Mouse (Mus musculus) limb, embryonic 15.5 days (tissue): Measurements from ENCODE around the gene Acot10. TPM values are rescaled to one million over a fixed set of nuclear protein-coding genes. Genes with fewer than 3 reads are reported as not detected.
"Not testable (repeated sequence)": the region's sequence is repeated elsewhere in the genome, so short reads cannot be mapped to it uniquely, and the experiment has no call there.

Experiments
- ATAC-seq: fragments of 200-750 bp; cut with Nextera tagmentation; 2 replicates; pipeline ENCODE4 v1.8.0; 2017; ENCODE audit warnings: low read depth, moderate TSS enrichment; ENCODE audit not compliant: insufficient number of reproducible peaks, low FRiP score, low TSS enrichment
- H3K27ac ChIP-seq: fragments of 300-500 bp; sonication (generic); 2 replicates; pipeline ENCODE4 v1.5.1; 2015; ENCODE audit warnings: moderate library complexity, mild to moderate bottlenecking, inconsistent platforms
- H3K27me3 ChIP-seq: fragments of 300-500 bp; sonication (generic); 2 replicates; pipeline ENCODE4 v1.6.1; 2015; ENCODE audit warnings: inconsistent platforms
- H3K36me3 ChIP-seq: fragments of 300-500 bp; sonication (generic); 2 replicates; pipeline ENCODE4 v1.6.1; 2015; ENCODE audit warnings: inconsistent platforms
- H3K4me1 ChIP-seq: fragments of 300-500 bp; sonication (generic); 2 replicates; pipeline ENCODE4 v1.6.1; 2015; ENCODE audit warnings: inconsistent platforms
- H3K4me2 ChIP-seq: fragments of 300-500 bp; sonication (generic); 2 replicates; pipeline ENCODE4 v1.6.1; 2015; ENCODE audit warnings: mild to moderate bottlenecking, inconsistent platforms
- H3K4me3 ChIP-seq: fragments of 300-500 bp; sonication (generic); 2 replicates; pipeline ENCODE4 v1.5.1; 2015; ENCODE audit warnings: mild to moderate bottlenecking, inconsistent platforms
- H3K9ac ChIP-seq: fragments of 300-500 bp; sonication (generic); 2 replicates; pipeline ENCODE4 v1.6.1; 2015; ENCODE audit warnings: inconsistent platforms
- H3K9me3 ChIP-seq: fragments of 300-500 bp; sonication (generic); 2 replicates; pipeline ENCODE4 v1.6.1; 2016; ENCODE audit warnings: inconsistent platforms
- WGBS: fragments of 180-500 bp; shearing (Covaris S2); methylation state at CpG from one replicate; pipeline ENCODE4 v1.1.7; 2015; 5-methylcytosine and 5-hydroxymethylcytosine counted together
- polyA plus RNA-seq: library from polyadenylated mRNA; unstranded; fragments of >200 nt; fragmentation: Nextera tagmentation; extraction: Ambion mirVana; gene quantifications from 2 replicates; pipeline ENCODE4 v1.2.1, GENCODE M21; 2015

The Acot10 gene
- not detected in 2 replicates for polyA plus RNA-seq

GRCm38 (mm10) chr15:20666650-20667049, at the start of gene Acot10:
TSS of gene Acot10 (minus strand) at chr15:20666750.
- Histone ChIP-seq H3K4me1 (no peaks in the 10 kb centered on the region), H3K4me3 (no peak within 1 kb of the TSS), H3K27me3 (no peaks in the 10 kb centered on the region), H3K4me2 (no peak within 1 kb of the TSS), H3K9me3 (no peaks in the 10 kb centered on the region), H3K27ac (no peak within 1 kb of the TSS), H3K9ac (no peak within 1 kb of the TSS), H3K36me3 (no peaks in the 10 kb centered on the region)
- no peak for ATAC-seq
- 91% methylated on average over 10 of the region's 10 CpGs for WGBS

- Histone ChIP-seq H3K4me3 (no peak overlapping the region), H3K27me3 (no peaks in the 10 kb centered on the region), H3K9me3 (no peaks in the 10 kb centered on the region), H3K27ac (no peak overlapping the region), H3K36me3 (no peaks in the 10 kb centered on the region), H3K4me1 (no peaks in the 10 kb centered on the region), H3K9ac (no peak overlapping the region), H3K4me2 (no peak overlapping the region)
- WGBS, result 79% methylated on average over 4 of the region's 4 CpGs
- no peak for ATAC-seq
These were observed 45.3 kb upstream of the Acot10 start for GRCm38 (mm10) chr15:20711859-20712258.

- Histone ChIP-seq H3K4me1 (no peaks in the 10 kb centered on the region), H3K36me3 (no peaks in the 10 kb centered on the region), H3K4me2 (no peak overlapping the region), H3K9me3 (no peaks in the 10 kb centered on the region), H3K27me3 (no peaks in the 10 kb centered on the region), H3K27ac (no peak overlapping the region), H3K4me3 (no peak overlapping the region), H3K9ac (no peak overlapping the region)
- ATAC-seq, result no peak
- 80% methylated on average over 5 of the region's 5 CpGs for WGBS
These were observed 29.7 kb upstream of the Acot10 start for GRCm38 (mm10) chr15:20696229-20696628.

GRCm38 (mm10) chr15:20684200-20684599, 17.6 kb upstream of the Acot10 start:
- H3K9me3 ChIP-seq, result no peaks in the 10 kb centered on the region
- 79% methylated on average over 5 of the region's 5 CpGs for WGBS
- no peak for ATAC-seq

GRCm38 (mm10) chr15:20682719-20683118, 16.2 kb upstream of the Acot10 start:
- H3K4me2 ChIP-seq, result no peak overlapping the region
- no peak overlapping the region for H3K27ac ChIP-seq
- 64% methylated on average over 2 of the region's 2 CpGs for WGBS
- H3K9me3 ChIP-seq, result no peaks in the 10 kb centered on the region
- no peak overlapping the region for H3K9ac ChIP-seq
- ATAC-seq, result no peak
- H3K36me3 ChIP-seq, result no peaks in the 10 kb centered on the region
- no peak overlapping the region for H3K4me3 ChIP-seq
- no peaks in the 10 kb centered on the region for H3K27me3 ChIP-seq
- H3K4me1 ChIP-seq, result no peaks in the 10 kb centered on the region

More at GRCm38 (mm10) chr15:20684200-20684599, 17.6 kb upstream of the Acot10 start:
- H3K27me3 ChIP-seq, result no peaks in the 10 kb centered on the region
- no peak overlapping the region for H3K9ac ChIP-seq
- H3K4me2 ChIP-seq, result no peak overlapping the region
- H3K36me3 ChIP-seq, result no peaks in the 10 kb centered on the region
- H3K4me1 ChIP-seq, result no peaks in the 10 kb centered on the region
- no peak overlapping the region for H3K4me3 ChIP-seq
- no peak overlapping the region for H3K27ac ChIP-seq

GRCm38 (mm10) chr15:20669507-20669906, 3.0 kb upstream of the Acot10 start:
- H3K27ac ChIP-seq, H3K4me3 ChIP-seq, H3K4me1 ChIP-seq, H3K9me3 ChIP-seq, ATAC-seq, H3K4me2 ChIP-seq, H3K9ac ChIP-seq, H3K27me3 ChIP-seq, H3K36me3 ChIP-seq: not testable (repeated sequence)
- WGBS, result 51% methylated on average over 2 of the region's 2 CpGs

- Histone ChIP-seq H3K9ac (no peak overlapping the region), H3K9me3 (no peaks in the 10 kb centered on the region), H3K4me1 (no peaks in the 10 kb centered on the region), H3K27me3 (no peaks in the 10 kb centered on the region), H3K4me3 (no peak overlapping the region), H3K27ac (no peak overlapping the region), H3K4me2 (no peak overlapping the region), H3K36me3 (no peaks in the 10 kb centered on the region)
- no peak for ATAC-seq
- 69% methylated on average over 1 of the region's 1 CpGs for WGBS
These were observed 1.4 kb upstream of the Acot10 start for GRCm38 (mm10) chr15:20667989-20668388.

GRCm38 (mm10) chr15:20667350-20667749, 800 bp upstream of the Acot10 start:
- H3K9ac ChIP-seq, result no peak overlapping the region
- H3K27ac ChIP-seq, result no peak overlapping the region
- no peaks in the 10 kb centered on the region for H3K9me3 ChIP-seq
- no peaks in the 10 kb centered on the region for H3K4me1 ChIP-seq
- H3K36me3 ChIP-seq, result no peaks in the 10 kb centered on the region
- H3K27me3 ChIP-seq, result no peaks in the 10 kb centered on the region
- no peak overlapping the region for H3K4me3 ChIP-seq
- H3K4me2 ChIP-seq, result no peak overlapping the region
- no peak for ATAC-seq

GRCm38 (mm10) chr15:20660221-20660620, 6.3 kb downstream of the Acot10 start:
- Histone ChIP-seq H3K36me3 (no peaks in the 10 kb centered on the region), H3K9me3 (no peaks in the 10 kb centered on the region), H3K4me1 (no peaks in the 10 kb centered on the region), H3K4me2 (no peak overlapping the region), H3K27me3 (no peaks in the 10 kb centered on the region), H3K9ac (no peak overlapping the region), H3K27ac (no peak overlapping the region), H3K4me3 (no peak overlapping the region)
- no peak for ATAC-seq
- WGBS, result 59% methylated on average over 2 of the region's 2 CpGs

GRCm38 (mm10) chr15:20642905-20643414, 23.6 kb downstream of the Acot10 start:
- Histone ChIP-seq H3K4me1 (no peaks in the 10 kb centered on the region), H3K36me3 (no peaks in the 10 kb centered on the region), H3K27ac (no peak overlapping the region), H3K9ac (no peak overlapping the region), H3K27me3 (no peaks in the 10 kb centered on the region), H3K9me3 (no peaks in the 10 kb centered on the region), H3K4me2 (no peak overlapping the region), H3K4me3 (no peak overlapping the region)
- no peak for ATAC-seq
- WGBS, result 85% methylated on average over 3 of the region's 3 CpGs

GRCm38 (mm10) chr15:20639155-20639554, 27.4 kb downstream of the Acot10 start:
- Histone ChIP-seq H3K4me1 (no peaks in the 10 kb centered on the region), H3K27ac (no peak overlapping the region), H3K9ac (no peak overlapping the region), H3K36me3 (no peaks in the 10 kb centered on the region), H3K27me3 (no peaks in the 10 kb centered on the region), H3K4me3 (no peak overlapping the region), H3K9me3 (no peaks in the 10 kb centered on the region), H3K4me2 (no peak overlapping the region)
- ATAC-seq, result no peak
- 48% methylated on average over 2 of the region's 2 CpGs for WGBS

- Histone ChIP-seq H3K4me2 (no peak overlapping the region), H3K27me3 (no peaks in the 10 kb centered on the region), H3K36me3 (no peaks in the 10 kb centered on the region), H3K9ac (no peak overlapping the region), H3K4me1 (no peaks in the 10 kb centered on the region), H3K27ac (no peak overlapping the region), H3K9me3 (no peaks in the 10 kb centered on the region), H3K4me3 (no peak overlapping the region)
- WGBS, result 68% methylated on average over 2 of the region's 2 CpGs
- no peak for ATAC-seq
These were observed 32.0 kb downstream of the Acot10 start for GRCm38 (mm10) chr15:20634593-20634992.
